Mouse (Mus musculus): ENCODE results near the gene Defb5. TPM values are rescaled to one million over a fixed set of nuclear protein-coding genes. Genes with fewer than 3 reads are reported as not detected.
"Not testable (repeated sequence)": the region's sequence is repeated elsewhere in the genome, so short reads cannot be mapped to it uniquely, and the experiment has no call there.

The Defb5 gene
- polyA plus RNA-seq (2015; fragmentation: Nextera tagmentation; extraction: Ambion mirVana) = not detected in 2 replicates

DNA sequence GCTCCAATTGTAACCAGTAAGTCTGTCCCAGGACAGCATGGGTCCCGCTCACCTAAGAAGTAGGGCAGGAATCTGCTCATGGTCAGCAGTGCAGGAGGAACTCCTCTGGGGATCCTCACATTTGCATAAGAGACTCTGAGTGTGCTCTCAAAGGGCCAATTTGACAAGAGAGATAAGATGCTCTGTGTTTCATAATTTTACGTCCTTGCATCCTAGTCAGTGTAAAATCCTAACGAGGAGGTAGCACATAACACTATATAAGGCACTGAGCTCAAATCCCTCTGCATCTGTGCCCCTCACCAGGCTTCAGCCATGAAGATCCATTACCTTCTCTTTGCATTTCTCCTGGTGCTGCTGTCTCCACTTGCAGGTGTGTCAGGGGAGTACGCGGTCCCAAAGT, at the start of gene Defb5:
Defb5 (plus strand) TSS at position 301 of the 400 bp plus-strand sequence.
- WGBS = 93% methylated on average over 5 of the region's 5 CpGs
- ATAC-seq = no peak

DNA sequence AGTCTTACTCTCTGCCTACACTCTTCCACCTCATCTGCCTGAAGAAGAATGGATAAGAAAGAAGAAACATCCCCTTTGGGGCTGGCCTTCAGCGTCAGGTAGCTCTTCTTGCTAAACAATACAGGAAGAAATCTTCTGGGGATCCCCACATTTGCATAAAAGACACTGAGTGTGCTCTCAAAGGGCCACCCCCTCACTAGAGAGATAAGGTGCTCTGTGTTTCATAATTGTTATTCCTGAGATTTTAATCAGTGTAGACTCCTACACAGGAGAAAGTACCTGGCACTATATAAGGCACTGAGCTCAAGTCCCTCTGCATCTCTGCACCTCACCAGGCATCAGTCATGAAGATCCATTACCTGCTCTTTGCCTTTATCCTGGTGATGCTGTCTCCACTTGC, 22.2 kb upstream of the Defb5 start, which contains the start of gene Defb6:
Defb6 (plus strand) TSS at position 318 of the 400 bp plus-strand sequence.
- Histone ChIP-seq H3K9ac (replicated peaks) (no peak within 1 kb of the TSS), H3K27ac (no peak within 1 kb of the TSS), H3K4me2 (replicated peaks) (no peak within 1 kb of the TSS), H3K4me3 (replicated peaks) (no peak within 1 kb of the TSS), H3K36me3 (no peaks in the 10 kb centered on the region), H3K9me3 (no peaks in the 10 kb centered on the region), H3K4me1 (replicated peaks) (no peaks in the 10 kb centered on the region), H3K27me3 (no peaks in the 10 kb centered on the region)
- WGBS = 48% methylated on average over 1 of the region's 1 CpGs
- ATAC-seq = no peak

More for the DNA sequence above, at the start of gene Defb5:
- H3K4me1 ChIP-seq (replicated peaks) = no peaks in the 10 kb centered on the region
- no peak within 1 kb of the TSS for H3K4me2 ChIP-seq (replicated peaks)
- no peak within 1 kb of the TSS for H3K4me3 ChIP-seq (replicated peaks)
- H3K36me3 ChIP-seq = no peaks in the 10 kb centered on the region
- H3K9me3 ChIP-seq = 0 out of 2 replicates have a peak, but pooled peaks cover 6% of the 10 kb centered on the region
- no peak within 1 kb of the TSS for H3K9ac ChIP-seq (replicated peaks)
- no peaks in the 10 kb centered on the region for H3K27me3 ChIP-seq
- H3K27ac ChIP-seq = no peak within 1 kb of the TSS

DNA sequence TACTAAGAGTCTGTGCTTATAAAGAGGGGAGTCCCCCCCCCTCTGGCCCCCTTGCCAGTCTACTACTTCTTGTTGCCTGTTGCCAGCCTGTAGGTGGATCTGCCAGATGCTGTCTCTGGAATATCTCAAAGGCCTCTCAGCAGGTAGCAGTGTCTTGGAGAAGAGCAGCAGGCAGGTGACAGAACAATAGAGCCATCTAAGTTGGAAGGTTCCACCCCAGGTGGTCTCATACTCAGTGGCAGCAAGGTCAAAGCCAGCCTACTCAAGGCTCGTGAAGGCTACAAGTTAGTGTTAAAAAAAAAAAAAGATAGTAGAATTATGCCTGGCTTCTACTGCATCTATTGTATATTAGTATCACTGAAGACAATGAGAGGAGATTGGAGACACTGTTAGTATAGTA, 9.3 kb upstream of the Defb5 start:
- H3K4me2 ChIP-seq (replicated peaks) = no peak overlapping the region
- H3K9ac ChIP-seq (replicated peaks) = no peak overlapping the region
- no peak overlapping the region for H3K27ac ChIP-seq
- no peaks in the 10 kb centered on the region; the same call in 1 of the 2 replicates for H3K9me3 ChIP-seq
- no peak for ATAC-seq
- H3K36me3 ChIP-seq = no peaks in the 10 kb centered on the region
- no peaks in the 10 kb centered on the region for H3K27me3 ChIP-seq
- 50% methylated on average over 1 of the region's 1 CpGs for WGBS
- no peak overlapping the region for H3K4me3 ChIP-seq (replicated peaks)
- no peaks in the 10 kb centered on the region for H3K4me1 ChIP-seq (replicated peaks)

DNA sequence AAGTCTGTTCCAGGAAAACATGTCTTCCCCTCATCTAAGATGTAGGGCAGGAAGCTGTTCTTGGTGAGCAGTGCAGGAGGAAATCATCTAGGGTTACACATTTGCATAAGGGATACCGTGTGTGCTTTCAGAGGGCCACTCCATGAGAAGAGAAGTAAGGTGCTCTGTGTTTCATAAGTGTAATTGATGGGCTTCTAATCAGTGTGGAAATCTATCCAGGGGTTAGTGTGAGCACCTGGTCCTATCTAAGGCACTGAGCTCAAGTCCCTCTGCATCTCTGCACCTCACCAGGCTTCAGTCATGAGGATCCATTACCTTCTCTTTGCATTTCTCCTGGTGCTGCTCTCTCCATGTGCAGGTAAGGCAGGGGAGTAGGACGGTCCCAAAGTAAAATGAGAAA, 7.8 kb upstream of the Defb5 start, which contains the start of gene Defb46:
Defb46 (plus strand) TSS at position 301 of the 400 bp plus-strand sequence.
- H3K4me3 ChIP-seq (replicated peaks) = no peak within 1 kb of the TSS
- WGBS = 84% methylated on average over 2 of the region's 2 CpGs
- ATAC-seq = no peak

DNA sequence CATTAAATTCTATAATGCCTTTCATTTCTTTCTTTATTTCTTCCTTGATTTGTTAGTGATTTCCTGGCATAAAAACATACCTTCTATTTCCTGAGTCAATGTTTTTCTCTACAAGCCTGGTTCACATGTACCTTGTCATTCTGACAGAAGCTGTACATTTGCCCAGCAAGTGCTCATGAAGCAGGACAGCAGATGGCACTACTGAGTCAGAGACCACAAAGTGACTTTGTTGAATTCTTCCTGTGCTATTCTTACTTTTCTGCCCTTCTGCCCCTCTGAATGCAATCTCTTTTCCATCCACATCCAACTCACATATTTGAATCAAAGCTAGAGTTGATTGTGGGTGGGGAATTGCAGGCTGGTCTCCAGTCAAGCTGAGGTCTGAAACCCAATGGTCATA, 10.8 kb downstream of the Defb5 start:
- H3K4me2 ChIP-seq (replicated peaks) = no peak overlapping the region
- H3K27me3 ChIP-seq = no peaks in the 10 kb centered on the region
- H3K36me3 ChIP-seq = no peaks in the 10 kb centered on the region
- no peak overlapping the region for H3K27ac ChIP-seq
- ATAC-seq = no peak
- no peaks in the 10 kb centered on the region for H3K4me1 ChIP-seq (replicated peaks)
- no peak overlapping the region for H3K9ac ChIP-seq (replicated peaks)
- no peak overlapping the region for H3K4me3 ChIP-seq (replicated peaks)
- peaks cover 5% of the 10 kb centered on the region; the same call in 1 of the 2 replicates for H3K9me3 ChIP-seq

More for the DNA sequence above, 7.8 kb upstream of the Defb5 start, which contains the start of gene Defb46:
- Histone ChIP-seq H3K4me2 (replicated peaks) (no peak within 1 kb of the TSS), H3K27ac (no peak within 1 kb of the TSS), H3K9ac (replicated peaks) (no peak within 1 kb of the TSS), H3K9me3 (peaks cover 1% of the 10 kb centered on the region; the same call in 1 of the 2 replicates), H3K27me3 (no peaks in the 10 kb centered on the region), H3K4me1 (replicated peaks) (no peaks in the 10 kb centered on the region), H3K36me3 (no peaks in the 10 kb centered on the region)

DNA sequence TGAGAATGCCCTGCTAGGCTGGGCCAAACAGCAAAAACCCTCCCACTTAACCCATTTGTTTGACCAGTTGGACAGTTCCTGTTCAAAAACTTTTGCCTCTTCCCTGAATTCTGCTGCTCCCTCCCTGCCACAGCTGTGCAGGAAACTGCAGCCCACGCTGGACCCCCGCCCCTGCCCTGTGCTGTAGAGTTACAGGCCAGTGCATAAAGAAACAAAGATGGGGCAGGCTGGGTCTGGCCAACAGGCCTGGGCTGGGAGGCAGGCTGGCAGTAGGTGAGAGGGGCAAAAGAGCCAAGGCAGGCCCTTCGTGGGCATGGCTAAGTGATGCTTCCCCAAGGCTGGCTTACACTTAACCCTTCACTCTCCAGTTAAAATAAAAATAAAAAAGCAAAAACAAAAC, 12.3 kb downstream of the Defb5 start:
- Histone ChIP-seq H3K9me3 (0 out of 2 replicates have a peak, but pooled peaks cover 5% of the 10 kb centered on the region), H3K9ac (replicated peaks) (no peak overlapping the region), H3K4me2 (replicated peaks) (no peak overlapping the region), H3K4me1 (replicated peaks) (no peaks in the 10 kb centered on the region), H3K4me3 (replicated peaks) (no peak overlapping the region), H3K27ac (no peak overlapping the region), H3K36me3 (no peaks in the 10 kb centered on the region), H3K27me3 (no peaks in the 10 kb centered on the region)
- no peak for ATAC-seq
- 63% methylated on average over 3 of the region's 3 CpGs for WGBS

DNA sequence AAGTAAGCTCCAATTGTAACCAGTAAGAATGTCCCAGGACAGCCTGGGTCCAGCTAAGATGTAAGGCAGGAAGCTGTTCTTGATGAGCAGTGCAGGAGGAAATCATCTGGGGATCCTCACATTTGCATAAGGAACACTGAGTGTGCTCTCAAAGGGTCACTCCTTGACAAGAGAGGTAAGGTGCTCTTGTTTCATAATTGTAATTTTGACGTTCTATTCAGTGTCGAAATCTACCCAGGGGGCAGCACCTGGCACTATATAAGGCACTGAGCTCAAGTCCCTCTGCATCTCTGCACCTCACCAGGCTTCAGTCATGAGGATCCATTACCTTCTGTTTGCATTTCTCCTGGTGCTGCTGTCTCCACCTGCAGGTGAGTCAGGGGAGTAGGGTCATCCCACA, 45.7 kb downstream of the Defb5 start, which contains the start of gene Defb3:
Defb3 (plus strand) TSS at position 301 of the 400 bp plus-strand sequence.
- not testable (repeated sequence) for H3K27me3 ChIP-seq; H3K4me2 ChIP-seq (replicated peaks); H3K27ac ChIP-seq; H3K36me3 ChIP-seq; H3K4me3 ChIP-seq (replicated peaks); H3K4me1 ChIP-seq (replicated peaks); H3K9ac ChIP-seq (replicated peaks); H3K9me3 ChIP-seq; ATAC-seq
- 50% methylated on average over 2 of the region's 2 CpGs for WGBS

DNA sequence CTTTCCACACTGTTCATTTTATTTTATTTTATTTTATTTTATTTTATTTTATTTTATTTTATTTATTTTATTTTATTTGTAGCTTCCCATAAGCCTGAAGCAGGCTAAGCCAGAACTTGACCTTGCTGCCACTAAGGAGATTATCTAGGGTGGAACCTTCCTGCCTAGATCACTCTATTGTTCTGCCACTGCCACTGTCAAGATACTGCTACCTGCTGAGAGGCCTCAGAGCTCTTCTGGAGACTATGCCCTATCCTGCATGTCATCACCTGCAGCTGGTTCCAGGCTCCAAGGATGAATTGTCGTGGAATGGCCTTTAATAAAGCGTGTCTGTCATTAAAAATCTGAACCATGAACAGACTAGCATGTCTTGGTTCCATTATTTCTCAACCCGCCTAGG, 51.0 kb downstream of the Defb5 start:
- 57% methylated on average over 3 of the region's 3 CpGs for WGBS
- H3K27me3 ChIP-seq; H3K4me2 ChIP-seq (replicated peaks); H3K4me1 ChIP-seq (replicated peaks); ATAC-seq; H3K4me3 ChIP-seq (replicated peaks); H3K9me3 ChIP-seq; H3K27ac ChIP-seq; H3K9ac ChIP-seq (replicated peaks); H3K36me3 ChIP-seq: not testable (repeated sequence)

Other genes starting within 250 kb of the Defb5 start
- gene Defb38, start 221.0 kb upstream of the Defb5 start, polyA plus RNA-seq (2015; fragmentation: Nextera tagmentation; extraction: Ambion mirVana) = not detected in 2 replicates
- not detected in 2 replicates for gene Defb39, start 182.8 kb upstream of the Defb5 start, polyA plus RNA-seq (2015; fragmentation: Nextera tagmentation; extraction: Ambion mirVana)
- not detected in 2 replicates for gene Defb12, start 132.7 kb upstream of the Defb5 start, polyA plus RNA-seq (2015; fragmentation: Nextera tagmentation; extraction: Ambion mirVana)
- not detected in 2 replicates for gene Defb34, start 123.8 kb upstream of the Defb5 start, polyA plus RNA-seq (2015; fragmentation: Nextera tagmentation; extraction: Ambion mirVana)
- gene Gm45826, start 106.8 kb upstream of the Defb5 start, polyA plus RNA-seq (2015; fragmentation: Nextera tagmentation; extraction: Ambion mirVana) = not detected in 2 replicates
- not detected in 2 replicates for gene Defb14, start 53.2 kb upstream of the Defb5 start, polyA plus RNA-seq (2015; fragmentation: Nextera tagmentation; extraction: Ambion mirVana)
- gene Defb4, start 48.9 kb upstream of the Defb5 start, polyA plus RNA-seq (2015; fragmentation: Nextera tagmentation; extraction: Ambion mirVana) = not detected in 2 replicates
- gene Defb6, start 22.1 kb upstream of the Defb5 start, polyA plus RNA-seq (2015; fragmentation: Nextera tagmentation; extraction: Ambion mirVana) = not detected in 2 replicates
- not detected in 2 replicates for gene Defb46, start 7.7 kb upstream of the Defb5 start, polyA plus RNA-seq (2015; fragmentation: Nextera tagmentation; extraction: Ambion mirVana)
- not detected in 2 replicates for gene Defb3, start 45.8 kb downstream of the Defb5 start, polyA plus RNA-seq (2015; fragmentation: Nextera tagmentation; extraction: Ambion mirVana)
- gene Defb8, start 200.0 kb downstream of the Defb5 start, polyA plus RNA-seq (2015; fragmentation: Nextera tagmentation; extraction: Ambion mirVana) = not detected in 2 replicates
- gene Defb7, start 247.5 kb downstream of the Defb5 start, polyA plus RNA-seq (2015; fragmentation: Nextera tagmentation; extraction: Ambion mirVana) = not detected in 2 replicates